Mouse (Mus musculus): ENCODE measurements around the gene Astl.
A peak's percentile ranks its signal among the peaks of the same experiment; 100 is the strongest.

Gene Astl

GRCm38 (mm10) chr2:127328090-127328851 is 10.2 kb upstream of the Astl start:
- DNase-seq = no peak

GRCm38 (mm10) chr2:127332807-127333570 is 5.5 kb upstream of the Astl start:
- no peak for DNase-seq

- DNase-seq = no peak
Measured at GRCm38 (mm10) chr2:127333945-127334603, 4.4 kb upstream of the Astl start.

- DNase-seq = no peak
Measured at GRCm38 (mm10) chr2:127335078-127335541, 3.3 kb upstream of the Astl start.

- peak; percentile 81 for DNase-seq
Measured at GRCm38 (mm10) chr2:127335767-127336496, 2.5 kb upstream of the Astl start, which contains the start of gene Dusp2. Dusp2 (plus strand) TSS chr2:127336159.

- no peak for DNase-seq
Measured at GRCm38 (mm10) chr2:127336497-127336832, 2.0 kb upstream of the Astl start.

GRCm38 (mm10) chr2:127336885-127337284 is 1.6 kb upstream of the Astl start:
- DNase-seq = no peak

- no peak for DNase-seq
Measured at GRCm38 (mm10) chr2:127337531-127337930, 908 bp upstream of the Astl start.

- peak; percentile 23 for DNase-seq
Measured at GRCm38 (mm10) chr2:127338012-127338411, 427 bp upstream of the Astl start.

- DNase-seq = no peak
Measured at GRCm38 (mm10) chr2:127338833-127339232, 394 bp downstream of the Astl start.

GRCm38 (mm10) chr2:127339262-127339661 is 823 bp downstream of the Astl start:
- DNase-seq = no peak

- peak; percentile 72 for DNase-seq
Measured at GRCm38 (mm10) chr2:127341159-127341558, 2.7 kb downstream of the Astl start.

GRCm38 (mm10) chr2:127346334-127346733 is 7.9 kb downstream of the Astl start:
- no peak for DNase-seq

GRCm38 (mm10) chr2:127347147-127347985 is 8.9 kb downstream of the Astl start:
- no peak for DNase-seq

- no peak for DNase-seq
Measured at GRCm38 (mm10) chr2:127353881-127354280, 15.4 kb downstream of the Astl start.

- peak; percentile 87 for DNase-seq
Measured at GRCm38 (mm10) chr2:127362459-127363281, 24.2 kb downstream of the Astl start, which contains the start of gene Adra2b. Adra2b (plus strand) TSS chr2:127363208.

GRCm38 (mm10) chr2:127363282-127363652 is 24.8 kb downstream of the Astl start:
- DNase-seq = no peak

GRCm38 (mm10) chr2:127363696-127364095 is 25.3 kb downstream of the Astl start:
- no peak for DNase-seq

GRCm38 (mm10) chr2:127364452-127364851 is 26.0 kb downstream of the Astl start:
- no peak for DNase-seq

GRCm38 (mm10) chr2:127367126-127367820 is 28.8 kb downstream of the Astl start:
- no peak for DNase-seq
